Mouse (Mus musculus) mature B cell (primary cell): Measurements from ENCODE around the gene Stat3.

Experiments
- in situ Hi-C: fragments of 300-500 bp; cut with MboI; formaldehyde crosslinking; loops from 2 replicates; pipeline ENCODE4 v1.14.3; 2019

The Stat3 gene

GRCm38 (mm10) chr11:100927386-100927785 lies 12.0 kb downstream of the Stat3 start:
- in situ Hi-C loops: no loop called here

- in situ Hi-C loops: no loop called here
These were observed 14.9 kb downstream of the Stat3 start for GRCm38 (mm10) chr11:100924386-100924919.

- in situ Hi-C loops: no loop called here
These were observed 18.3 kb downstream of the Stat3 start for GRCm38 (mm10) chr11:100920887-100921624.

- in situ Hi-C loops: no loop called here
These were observed 21.3 kb downstream of the Stat3 start for GRCm38 (mm10) chr11:100918007-100918406.

- in situ Hi-C loops: no loop called here
These were observed 22.8 kb downstream of the Stat3 start for GRCm38 (mm10) chr11:100916432-100916971.

GRCm38 (mm10) chr11:100915063-100915462 lies 24.3 kb downstream of the Stat3 start:
- in situ Hi-C loops: no loop called here

GRCm38 (mm10) chr11:100914415-100914814 lies 24.9 kb downstream of the Stat3 start:
- in situ Hi-C loops: no loop called here

- in situ Hi-C loops: no loop called here
These were observed 26.8 kb downstream of the Stat3 start for GRCm38 (mm10) chr11:100912401-100913155.

- in situ Hi-C loops: loop anchor here (5.0 kb wide), 1 partner anchor 49 kb away; no protein-coding TSS in a partner anchor
These were observed 30.8 kb downstream of the Stat3 start for GRCm38 (mm10) chr11:100908567-100908966.

GRCm38 (mm10) chr11:100908112-100908511 lies 31.2 kb downstream of the Stat3 start:
- in situ Hi-C loops: loop anchor here (5.0 kb wide), 1 partner anchor 49 kb away; no protein-coding TSS in a partner anchor

- in situ Hi-C loops: loop anchor here (5.0 kb wide), 1 partner anchor 50 kb away; no protein-coding TSS in a partner anchor
These were observed 32.5 kb downstream of the Stat3 start for GRCm38 (mm10) chr11:100906885-100907284.

GRCm38 (mm10) chr11:100905929-100906328 lies 33.4 kb downstream of the Stat3 start:
- in situ Hi-C loops: loop anchor here (5.0 kb wide), 1 partner anchor 51 kb away; no protein-coding TSS in a partner anchor

GRCm38 (mm10) chr11:100904580-100905351 lies 34.6 kb downstream of the Stat3 start:
- in situ Hi-C loops: loop anchor here (5.0 kb wide), 1 partner anchor 53 kb away; no protein-coding TSS in a partner anchor

GRCm38 (mm10) chr11:100898441-100899199 lies 40.7 kb downstream of the Stat3 start:
- in situ Hi-C loops: no loop called here

GRCm38 (mm10) chr11:100897294-100898231 lies 41.8 kb downstream of the Stat3 start:
- in situ Hi-C loops: no loop called here

GRCm38 (mm10) chr11:100896078-100896477 lies 43.3 kb downstream of the Stat3 start:
- in situ Hi-C loops: no loop called here

- in situ Hi-C loops: no loop called here
These were observed 45.0 kb downstream of the Stat3 start for GRCm38 (mm10) chr11:100894146-100894918.

GRCm38 (mm10) chr11:100893482-100893881 lies 45.9 kb downstream of the Stat3 start:
- in situ Hi-C loops: no loop called here

- in situ Hi-C loops: no loop called here
These were observed 46.9 kb downstream of the Stat3 start for GRCm38 (mm10) chr11:100892435-100892834.
